Mouse (Mus musculus) liver, embryonic 12.5 days (tissue): ENCODE data around the gene Sost. TPM values are rescaled to one million over a fixed set of nuclear protein-coding genes. Genes with fewer than 3 reads are reported as not detected.

ENCODE experiments used
- ATAC-seq: fragments of 200-750 bp; cut with Nextera tagmentation; 2 replicates; pipeline ENCODE4 v1.8.0; 2017; ENCODE audit warnings: moderate number of reproducible peaks, mild to moderate bottlenecking, moderate library complexity
- H3K27ac ChIP-seq: fragments of 300-500 bp; sonication (generic); 2 replicates; pipeline ENCODE4 v1.5.1; 2016; ENCODE audit warnings: mild to moderate bottlenecking
- H3K27me3 ChIP-seq: fragments of 300-500 bp; sonication (generic); replicated peaks from 2 replicates; pipeline ENCODE4 v1.6.1; 2016; ENCODE audit warnings: mild to moderate bottlenecking, moderate library complexity
- H3K36me3 ChIP-seq: fragments of 300-500 bp; sonication (generic); 2 replicates; pipeline ENCODE4 v1.6.1; 2016; ENCODE audit warnings: mild to moderate bottlenecking, moderate library complexity
- H3K4me1 ChIP-seq: fragments of 300-500 bp; sonication (generic); 2 replicates; pipeline ENCODE4 v1.6.1; 2016
- H3K4me2 ChIP-seq: fragments of 300-500 bp; sonication (generic); 2 replicates; pipeline ENCODE4 v1.6.1; 2016; ENCODE audit warnings: mild to moderate bottlenecking, moderate library complexity
- H3K4me3 ChIP-seq: fragments of 300-500 bp; sonication (generic); 2 replicates; pipeline ENCODE4 v1.5.1; 2016; ENCODE audit warnings: mild to moderate bottlenecking, moderate library complexity
- H3K9ac ChIP-seq: fragments of 300-500 bp; sonication (generic); 2 replicates; pipeline ENCODE4 v1.6.1; 2016; ENCODE audit warnings: mild to moderate bottlenecking, moderate library complexity
- H3K9me3 ChIP-seq: fragments of 300-500 bp; sonication (generic); replicated peaks from 2 replicates; pipeline ENCODE4 v1.6.1; 2016; ENCODE audit warnings: mild to moderate bottlenecking, moderate library complexity
- WGBS: fragments of 180-500 bp; shearing (Covaris S2); methylation state at CpG from one replicate; pipeline ENCODE4 v1.1.7; 2016; ENCODE audit not compliant: insufficient replicate concordance; 5-methylcytosine and 5-hydroxymethylcytosine counted together
- polyA plus RNA-seq: library from polyadenylated mRNA; unstranded; fragments of >200 nt; fragmentation: Nextera tagmentation; extraction: Ambion mirVana; gene quantifications from 2 replicates; pipeline ENCODE4 v1.2.1, GENCODE M21; 2016

Gene Sost
- polyA plus RNA-seq: 0.10 TPM in 2 replicates

DNA sequence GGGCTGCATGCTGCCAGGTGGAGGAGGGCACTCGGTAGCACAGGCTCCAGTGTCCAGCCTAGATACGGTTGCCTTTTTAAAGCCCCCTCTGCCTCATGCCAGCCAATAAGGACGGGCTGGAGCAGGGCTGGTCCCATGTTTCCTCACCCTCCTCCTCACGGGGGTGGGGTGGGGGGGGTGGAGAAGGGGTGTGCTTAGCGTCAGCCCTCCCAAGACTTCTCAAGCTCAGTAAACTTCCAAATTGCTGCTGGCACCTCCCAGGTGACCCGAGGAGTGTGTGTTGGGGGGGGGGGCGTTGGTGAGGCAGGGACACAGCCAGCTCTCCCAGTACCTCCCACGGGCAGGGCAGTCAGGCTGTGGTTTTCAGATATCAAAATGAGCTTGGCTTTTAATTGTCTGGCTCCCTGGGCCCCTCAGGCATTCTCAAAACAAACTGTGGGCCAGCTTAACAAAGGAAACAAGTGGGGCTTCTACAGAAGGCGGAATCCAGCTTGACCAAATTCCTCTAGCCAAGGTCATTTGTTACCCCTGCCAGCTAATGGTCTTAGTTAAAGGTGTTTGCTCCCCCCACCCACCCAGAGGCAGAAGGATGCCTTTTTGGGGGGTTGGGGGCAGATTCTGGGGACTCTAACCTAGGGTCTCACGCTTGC lies at the start of gene Sost:
TSS of gene Sost (minus strand) at position 51 of the 650 bp plus-strand sequence.
- 23% methylated on average over 9 of the region's 10 CpGs for WGBS
- peaks cover 9% of the 10 kb centered on the region for H3K4me1 ChIP-seq
- no peak within 1 kb of the TSS for H3K4me2 ChIP-seq
- H3K27me3 ChIP-seq: peaks cover 67% of the 10 kb centered on the region
- no peaks in the 10 kb centered on the region for H3K9me3 ChIP-seq
- no peak within 1 kb of the TSS for H3K27ac ChIP-seq
- no peak within 1 kb of the TSS for H3K4me3 ChIP-seq
- no peak within 1 kb of the TSS for H3K9ac ChIP-seq
- no peaks in the 10 kb centered on the region for H3K36me3 ChIP-seq
- no peak for ATAC-seq

GRCm38 (mm10) chr11:102016136-102016535 lies 49.3 kb upstream of the Sost start:
- Histone ChIP-seq H3K9ac (no peak overlapping the region), H3K9me3 (no peaks in the 10 kb centered on the region), H3K4me3 (no peak overlapping the region), H3K27ac (no peak overlapping the region), H3K27me3 (peaks cover 27% of the 10 kb centered on the region), H3K36me3 (no peaks in the 10 kb centered on the region), H3K4me2 (no peak overlapping the region), H3K4me1 (no peaks in the 10 kb centered on the region)
- ATAC-seq: no peak
- WGBS: 81% methylated on average over 1 of the region's 1 CpGs

DNA sequence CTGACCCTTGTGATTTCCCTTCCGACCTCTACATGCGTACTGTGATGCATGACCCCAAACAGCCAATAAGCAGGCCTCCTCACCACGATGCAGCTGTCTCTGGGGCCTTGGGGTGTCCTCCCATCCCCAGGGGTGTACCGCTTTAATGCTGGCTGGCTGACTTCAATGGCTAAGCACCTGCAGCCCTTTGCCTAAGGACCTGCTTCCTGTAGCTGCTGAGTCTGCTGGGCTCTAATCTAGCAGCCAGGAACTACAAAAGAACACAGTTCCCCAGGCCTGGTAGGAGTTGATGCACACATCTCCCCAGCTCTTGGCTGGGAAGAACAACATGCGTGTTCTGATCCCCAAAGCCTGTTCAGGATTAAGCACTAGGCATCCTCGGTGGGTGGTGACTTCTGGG lies 48.7 kb upstream of the Sost start:
- no peak for ATAC-seq
- Histone ChIP-seq H3K4me2 (no peak overlapping the region), H3K4me3 (no peak overlapping the region), H3K36me3 (no peaks in the 10 kb centered on the region), H3K9ac (no peak overlapping the region), H3K4me1 (no peaks in the 10 kb centered on the region), H3K9me3 (no peaks in the 10 kb centered on the region), H3K27ac (no peak overlapping the region), H3K27me3 (peaks cover 34% of the 10 kb centered on the region)
- WGBS: 57% methylated on average over 6 of the region's 6 CpGs

GRCm38 (mm10) chr11:102013201-102013600 lies 46.4 kb upstream of the Sost start:
- H3K9ac ChIP-seq: no peak overlapping the region
- H3K4me3 ChIP-seq: no peak overlapping the region
- no peak overlapping the region for H3K4me2 ChIP-seq
- 0 out of 2 replicates have a peak, but pooled peaks cover 2% of the 10 kb centered on the region for H3K4me1 ChIP-seq
- H3K9me3 ChIP-seq: no peaks in the 10 kb centered on the region
- ATAC-seq: no peak
- no peak overlapping the region for H3K27ac ChIP-seq
- WGBS: 63% methylated on average over 8 of the region's 8 CpGs
- H3K27me3 ChIP-seq: peaks cover 38% of the 10 kb centered on the region
- H3K36me3 ChIP-seq: no peaks in the 10 kb centered on the region

- Histone ChIP-seq H3K9me3 (no peaks in the 10 kb centered on the region), H3K4me1 (0 out of 2 replicates have a peak, but pooled peaks cover 6% of the 10 kb centered on the region), H3K4me3 (no peak overlapping the region), H3K36me3 (no peaks in the 10 kb centered on the region), H3K9ac (no peak overlapping the region), H3K27me3 (peaks cover 42% of the 10 kb centered on the region), H3K4me2 (no peak overlapping the region), H3K27ac (no peak overlapping the region)
- no peak for ATAC-seq
- WGBS: 66% methylated on average over 8 of the region's 8 CpGs
Measured at GRCm38 (mm10) chr11:102011510-102011909, 44.7 kb upstream of the Sost start.

DNA sequence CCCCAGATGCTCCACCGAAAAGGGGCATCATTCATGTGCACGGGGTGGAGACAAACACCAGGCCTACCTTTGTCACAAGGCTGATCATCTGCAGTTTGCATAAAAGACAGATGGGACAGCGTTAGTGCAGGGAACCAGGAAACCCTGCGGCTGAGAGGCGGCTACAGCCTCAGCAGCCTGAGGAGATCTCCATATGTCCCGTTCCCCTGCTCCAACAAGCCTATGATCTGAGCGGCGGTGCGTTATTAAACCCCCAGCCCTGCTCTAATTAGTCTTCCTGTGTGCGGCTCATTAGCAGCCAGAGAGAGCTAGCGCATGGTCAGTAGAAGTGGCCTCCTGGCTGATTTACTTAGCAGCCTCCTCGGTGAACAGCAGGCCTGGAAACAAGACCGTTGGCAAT lies 43.3 kb upstream of the Sost start:
- WGBS: 73% methylated on average over 13 of the region's 13 CpGs
- Histone ChIP-seq H3K9ac (no peak overlapping the region), H3K36me3 (no peaks in the 10 kb centered on the region), H3K4me1 (0 out of 2 replicates have a peak, but pooled peaks cover 6% of the 10 kb centered on the region), H3K4me3 (no peak overlapping the region), H3K4me2 (no peak overlapping the region), H3K27me3 (peaks cover 37% of the 10 kb centered on the region), H3K9me3 (no peaks in the 10 kb centered on the region), H3K27ac (no peak overlapping the region)
- no peak for ATAC-seq

- Histone ChIP-seq H3K4me3 (no peak overlapping the region), H3K36me3 (no peaks in the 10 kb centered on the region), H3K9ac (no peak overlapping the region), H3K9me3 (no peaks in the 10 kb centered on the region), H3K27ac (no peak overlapping the region), H3K27me3 (peaks cover 33% of the 10 kb centered on the region), H3K4me2 (no peak overlapping the region), H3K4me1 (0 out of 2 replicates have a peak, but pooled peaks cover 6% of the 10 kb centered on the region)
- ATAC-seq: no peak
- 56% methylated on average over 15 of the region's 15 CpGs for WGBS
Measured at GRCm38 (mm10) chr11:102008954-102009637, 42.3 kb upstream of the Sost start.

- Histone ChIP-seq H3K9ac (no peak overlapping the region), H3K4me3 (no peak overlapping the region), H3K4me2 (no peak overlapping the region), H3K36me3 (no peaks in the 10 kb centered on the region), H3K27ac (no peak overlapping the region), H3K9me3 (no peaks in the 10 kb centered on the region), H3K4me1 (0 out of 2 replicates have a peak, but pooled peaks cover 6% of the 10 kb centered on the region), H3K27me3 (peaks cover 33% of the 10 kb centered on the region)
- WGBS: 79% methylated on average over 8 of the region's 8 CpGs
- no peak for ATAC-seq
Measured at GRCm38 (mm10) chr11:102008372-102008771, 41.6 kb upstream of the Sost start.

DNA sequence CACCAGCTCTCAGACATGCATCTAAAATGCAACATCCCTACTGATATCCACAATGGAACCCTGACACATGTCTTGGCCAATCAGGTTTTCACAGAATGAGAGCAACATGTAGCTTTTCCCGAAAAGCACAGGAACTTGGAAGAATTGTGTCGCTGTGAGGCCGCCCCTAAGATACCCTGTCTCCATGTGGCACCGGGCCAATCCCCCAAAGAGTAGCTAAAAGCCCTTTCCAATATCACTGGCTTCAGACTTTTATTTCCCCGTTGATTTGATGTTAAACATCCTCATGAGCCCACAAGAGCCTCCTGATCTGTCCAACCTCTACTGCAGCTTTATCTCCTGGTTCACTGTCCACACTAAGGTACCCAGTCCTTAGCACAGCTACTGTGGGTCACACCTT lies 39.9 kb upstream of the Sost start:
- Histone ChIP-seq H3K36me3 (no peaks in the 10 kb centered on the region), H3K4me3 (no peak overlapping the region), H3K9ac (no peak overlapping the region), H3K4me2 (no peak overlapping the region), H3K27ac (no peak overlapping the region), H3K9me3 (no peaks in the 10 kb centered on the region), H3K4me1 (0 out of 2 replicates have a peak, but pooled peaks cover 6% of the 10 kb centered on the region), H3K27me3 (peaks cover 27% of the 10 kb centered on the region)
- 69% methylated on average over 5 of the region's 5 CpGs for WGBS
- ATAC-seq: no peak

DNA sequence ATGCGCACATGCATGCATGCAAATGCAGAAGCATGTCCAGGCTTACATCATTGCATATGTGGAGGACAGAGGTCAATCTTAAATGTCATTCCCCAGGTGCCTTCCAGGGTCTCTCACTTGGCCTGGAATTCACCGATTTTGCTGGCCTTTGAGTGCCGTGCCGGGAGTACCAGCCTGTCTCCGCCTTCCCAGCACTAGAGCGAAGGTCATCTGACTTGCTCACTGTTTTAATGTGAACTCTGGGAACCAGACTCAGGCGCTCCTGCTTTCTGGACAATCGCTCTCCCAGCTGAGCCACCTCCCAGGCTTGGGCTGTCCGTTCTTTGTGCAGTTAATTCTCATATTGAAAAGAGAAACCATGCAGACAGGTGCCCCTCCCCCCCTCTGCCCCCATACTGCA lies 39.5 kb upstream of the Sost start:
- Histone ChIP-seq H3K27me3 (peaks cover 23% of the 10 kb centered on the region), H3K27ac (no peak overlapping the region), H3K4me1 (0 out of 2 replicates have a peak, but pooled peaks cover 6% of the 10 kb centered on the region), H3K4me3 (no peak overlapping the region), H3K4me2 (no peak overlapping the region), H3K9ac (no peak overlapping the region), H3K9me3 (no peaks in the 10 kb centered on the region), H3K36me3 (no peaks in the 10 kb centered on the region)
- WGBS: 72% methylated on average over 9 of the region's 9 CpGs
- no peak for ATAC-seq

DNA sequence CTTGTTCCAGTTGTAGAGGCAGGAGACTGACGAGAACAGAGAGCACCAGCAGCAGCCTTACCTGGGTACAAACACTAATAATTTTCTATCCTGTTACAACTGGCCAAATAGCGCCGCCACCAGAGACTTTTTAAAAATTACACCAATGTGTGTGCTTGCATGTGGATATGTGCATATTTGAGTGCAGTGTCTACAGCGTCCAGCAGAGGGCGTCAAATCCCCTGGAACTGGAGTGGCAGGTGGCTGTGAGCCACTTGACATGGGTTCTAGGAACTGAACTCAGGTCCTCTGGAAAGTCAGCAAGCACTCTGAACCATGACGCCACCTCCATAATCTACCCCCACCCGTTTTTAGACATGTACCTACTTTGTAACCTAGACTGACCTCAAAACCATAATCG lies 37.4 kb upstream of the Sost start:
- H3K4me3 ChIP-seq: no peak overlapping the region
- no peak for ATAC-seq
- no peaks in the 10 kb centered on the region for H3K36me3 ChIP-seq
- H3K4me2 ChIP-seq: no peak overlapping the region
- H3K27ac ChIP-seq: no peak overlapping the region
- peaks cover 13% of the 10 kb centered on the region for H3K27me3 ChIP-seq
- H3K9ac ChIP-seq: no peak overlapping the region
- 0 out of 2 replicates have a peak, but pooled peaks cover 6% of the 10 kb centered on the region for H3K4me1 ChIP-seq
- H3K9me3 ChIP-seq: no peaks in the 10 kb centered on the region
- 76% methylated on average over 8 of the region's 8 CpGs for WGBS

DNA sequence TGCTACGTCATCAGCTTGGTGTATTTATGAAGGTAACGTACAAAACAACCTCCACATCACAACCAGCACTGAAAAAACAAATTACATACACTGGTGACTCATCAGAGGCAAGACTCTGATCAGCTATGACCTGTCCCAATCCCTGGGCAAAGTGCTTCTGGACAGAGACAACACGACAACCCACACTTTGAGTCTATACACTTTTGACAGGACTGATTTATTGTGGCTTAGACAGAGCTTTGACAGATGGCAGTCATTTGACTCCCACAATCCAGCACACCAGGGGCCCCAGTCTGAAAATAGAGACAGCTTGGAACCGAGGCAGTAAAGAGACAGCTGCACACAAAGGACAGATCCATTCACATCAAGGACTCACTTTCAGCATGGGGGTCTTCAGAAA lies 32.7 kb upstream of the Sost start:
- H3K27me3 ChIP-seq: no peaks in the 10 kb centered on the region; the same call in 1 of the 2 replicates
- no peaks in the 10 kb centered on the region for H3K9me3 ChIP-seq
- H3K36me3 ChIP-seq: no peaks in the 10 kb centered on the region
- WGBS: 58% methylated on average over 4 of the region's 4 CpGs
- no peak overlapping the region for H3K4me2 ChIP-seq
- no peak for ATAC-seq
- H3K27ac ChIP-seq: no peak overlapping the region
- H3K4me1 ChIP-seq: peaks cover 7% of the 10 kb centered on the region
- H3K9ac ChIP-seq: no peak overlapping the region
- H3K4me3 ChIP-seq: no peak overlapping the region
